Mouse (Mus musculus): ENCODE measurements at regions not wholly inside any gene's neighbourhood (a gene's known extent, or its start where the extent isn't known, plus 50 kb on each side); places are given as distances from the start of the nearest gene placed in this dataset.

DNA sequence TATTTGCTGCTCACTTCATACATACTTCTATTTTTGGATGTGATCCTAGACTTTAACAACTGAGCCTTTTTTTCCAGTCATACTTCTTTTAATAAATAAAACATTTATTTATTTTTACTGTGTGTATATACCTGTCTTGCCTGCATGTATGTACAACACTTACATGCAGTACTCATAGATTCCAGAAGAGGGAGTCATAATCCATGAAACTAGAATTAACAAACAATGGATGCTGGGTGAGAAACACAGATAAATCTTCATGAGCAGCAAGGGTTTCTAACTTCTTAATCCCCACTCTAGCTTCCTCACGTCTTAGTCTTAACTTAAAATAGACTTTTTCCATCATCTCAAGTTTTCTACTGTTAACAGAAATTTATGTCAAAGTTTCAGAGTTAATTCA is 1253.7 kb upstream of the Nr2f1 start:
- Histone ChIP-seq H3K27me3 (no peaks in the 10 kb centered on the region), H3K9me3 (no peaks in the 10 kb centered on the region), H3K36me3 (no peaks in the 10 kb centered on the region), H3K4me1 (replicated peaks) (no peaks in the 10 kb centered on the region), H3K4me3 (no peak overlapping the region), H3K4me2 (no peak overlapping the region), H3K27ac (replicated peaks) (no peak overlapping the region), H3K9ac (no peak overlapping the region)
- 69% methylated on average over 1 of the region's 1 CpGs for WGBS
- no peak for ATAC-seq (ENCODE audit: low FRiP score, low read depth)

DNA sequence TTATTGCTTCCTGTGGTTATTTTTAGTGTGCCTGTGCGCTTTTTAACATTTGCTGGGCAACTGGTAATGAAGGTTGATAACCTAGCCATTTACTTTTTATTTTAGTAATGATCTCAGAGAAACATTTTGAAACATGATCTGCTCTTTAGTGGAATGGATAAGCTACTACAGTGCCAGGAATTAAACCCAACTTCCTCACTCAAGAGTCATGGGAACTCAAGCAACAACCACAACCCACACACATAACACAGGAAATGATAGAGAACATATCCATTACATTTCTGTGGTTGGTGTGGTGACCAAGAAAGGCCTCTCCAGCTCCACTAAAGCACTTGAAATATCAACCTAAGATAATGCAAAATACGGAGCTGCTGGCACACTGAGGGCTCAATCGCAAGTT is 1243.6 kb upstream of the Nr2f1 start:
- H3K4me1 ChIP-seq (replicated peaks): no peaks in the 10 kb centered on the region

DNA sequence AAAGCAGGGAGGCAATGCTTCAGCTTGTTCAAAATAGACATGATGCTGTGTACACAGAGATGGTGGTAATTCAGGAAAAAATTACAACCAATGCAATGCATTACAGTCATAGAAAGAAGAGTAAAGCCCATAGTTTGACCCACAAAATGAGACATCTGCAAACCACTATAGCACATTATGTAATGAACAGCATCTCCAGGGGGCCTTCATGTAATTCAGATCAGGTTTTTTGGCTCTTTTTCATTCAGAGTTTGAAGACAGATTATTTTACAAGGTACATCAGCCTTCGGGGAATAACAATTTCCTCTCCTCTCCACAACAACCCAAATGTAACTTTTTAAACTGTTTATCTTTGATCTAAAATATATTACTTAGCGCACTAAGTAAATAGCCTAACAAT is 1243.1 kb upstream of the Nr2f1 start:
- Histone ChIP-seq H3K9me3 (no peaks in the 10 kb centered on the region), H3K4me1 (replicated peaks) (no peaks in the 10 kb centered on the region), H3K27me3 (no peaks in the 10 kb centered on the region), H3K9ac (no peak overlapping the region), H3K36me3 (no peaks in the 10 kb centered on the region), H3K4me3 (no peak overlapping the region), H3K4me2 (no peak overlapping the region), H3K27ac (replicated peaks) (no peak overlapping the region)
- no peak for ATAC-seq (ENCODE audit: low FRiP score, low read depth)
- WGBS: 86% methylated on average over 2 of the region's 2 CpGs

More for the DNA sequence above, 1243.6 kb upstream of the Nr2f1 start:
- Histone ChIP-seq H3K9ac (no peak overlapping the region), H3K9me3 (no peaks in the 10 kb centered on the region), H3K4me2 (no peak overlapping the region), H3K27me3 (no peaks in the 10 kb centered on the region), H3K4me3 (no peak overlapping the region), H3K36me3 (no peaks in the 10 kb centered on the region), H3K27ac (replicated peaks) (no peak overlapping the region)
- 93% methylated on average over 3 of the region's 3 CpGs for WGBS
- no peak for ATAC-seq (ENCODE audit: low FRiP score, low read depth)

DNA sequence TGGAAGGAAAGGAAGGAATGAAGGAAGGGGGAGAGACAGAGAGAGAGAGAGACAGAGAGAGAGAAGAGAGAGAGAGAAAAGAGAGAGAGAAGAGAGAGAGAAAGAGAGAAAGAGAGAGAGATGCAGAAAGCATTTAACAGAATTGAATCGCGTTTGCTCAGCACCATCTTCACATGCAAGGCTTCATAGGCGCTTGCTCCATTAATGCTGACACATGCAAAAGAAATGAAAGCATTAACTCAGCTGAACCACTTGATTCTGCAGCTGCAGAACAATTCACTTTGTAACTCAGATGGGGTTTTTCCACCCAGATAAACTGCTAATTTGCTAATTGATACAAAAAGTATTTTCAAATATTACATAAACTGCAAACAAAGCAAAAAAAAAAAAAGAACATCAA is 1231.9 kb upstream of the Nr2f1 start:
- Histone ChIP-seq H3K27me3 (no peaks in the 10 kb centered on the region), H3K9me3 (no peaks in the 10 kb centered on the region), H3K4me3 (no peak overlapping the region), H3K9ac (no peak overlapping the region), H3K36me3 (no peaks in the 10 kb centered on the region), H3K4me2 (no peak overlapping the region), H3K27ac (replicated peaks) (no peak overlapping the region), H3K4me1 (replicated peaks) (0 out of 2 replicates have a peak, but pooled peaks cover 3% of the 10 kb centered on the region)
- 40% methylated on average over 3 of the region's 3 CpGs for WGBS
- ATAC-seq (ENCODE audit: low FRiP score, low read depth): no peak

DNA sequence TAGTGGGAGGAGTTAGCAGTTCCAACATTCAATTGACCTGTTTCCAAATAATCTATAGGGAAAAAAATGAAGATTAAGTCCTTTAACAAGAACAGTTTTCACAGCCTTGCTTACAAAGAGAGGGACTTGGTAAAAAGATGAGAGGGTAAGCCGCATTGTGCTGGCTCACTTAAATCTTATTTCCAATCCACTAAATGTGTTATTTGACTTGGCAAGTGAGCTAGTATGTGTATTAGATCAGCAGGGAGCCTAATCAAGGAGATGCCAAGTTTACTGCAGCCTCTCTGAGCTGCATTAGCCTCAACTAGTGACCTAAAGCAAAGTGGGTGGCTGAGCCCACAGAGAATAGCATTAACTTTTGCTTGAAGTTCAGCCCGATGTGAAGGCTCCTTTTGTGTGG is 1231.4 kb upstream of the Nr2f1 start:
- Histone ChIP-seq H3K36me3 (no peaks in the 10 kb centered on the region), H3K4me1 (replicated peaks) (0 out of 2 replicates have a peak, but pooled peaks cover 3% of the 10 kb centered on the region), H3K4me3 (no peak overlapping the region), H3K27me3 (no peaks in the 10 kb centered on the region), H3K9ac (no peak overlapping the region), H3K4me2 (no peak overlapping the region), H3K27ac (replicated peaks) (no peak overlapping the region), H3K9me3 (no peaks in the 10 kb centered on the region)
- ATAC-seq (ENCODE audit: low FRiP score, low read depth): no peak
- WGBS: 18% methylated on average over 2 of the region's 2 CpGs

DNA sequence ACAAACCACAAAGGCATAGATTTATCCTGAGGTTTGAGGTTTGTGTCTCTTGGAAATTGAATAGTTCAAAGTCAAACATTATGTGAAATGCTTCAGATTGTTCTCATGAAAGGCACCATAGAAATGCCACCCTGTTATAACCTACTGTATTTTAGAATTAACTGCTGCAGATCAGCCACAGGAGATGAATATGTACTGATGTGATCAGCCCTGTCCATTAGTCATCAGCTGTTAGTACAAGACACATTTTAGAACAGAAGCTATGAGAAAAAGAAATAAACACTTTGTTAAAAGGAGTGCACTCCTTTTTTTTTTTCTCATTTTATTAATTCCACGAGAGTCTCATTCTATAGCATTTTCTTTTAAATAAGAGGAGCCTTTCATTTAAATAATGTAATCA is 1231.0 kb upstream of the Nr2f1 start:
- Histone ChIP-seq H3K36me3 (no peaks in the 10 kb centered on the region), H3K9ac (no peak overlapping the region), H3K4me1 (replicated peaks) (0 out of 2 replicates have a peak, but pooled peaks cover 3% of the 10 kb centered on the region), H3K9me3 (no peaks in the 10 kb centered on the region), H3K4me3 (no peak overlapping the region), H3K4me2 (no peak overlapping the region), H3K27me3 (no peaks in the 10 kb centered on the region), H3K27ac (replicated peaks) (no peak overlapping the region)
- no peak for ATAC-seq (ENCODE audit: low FRiP score, low read depth)
- 36% methylated on average over 1 of the region's 1 CpGs for WGBS

DNA sequence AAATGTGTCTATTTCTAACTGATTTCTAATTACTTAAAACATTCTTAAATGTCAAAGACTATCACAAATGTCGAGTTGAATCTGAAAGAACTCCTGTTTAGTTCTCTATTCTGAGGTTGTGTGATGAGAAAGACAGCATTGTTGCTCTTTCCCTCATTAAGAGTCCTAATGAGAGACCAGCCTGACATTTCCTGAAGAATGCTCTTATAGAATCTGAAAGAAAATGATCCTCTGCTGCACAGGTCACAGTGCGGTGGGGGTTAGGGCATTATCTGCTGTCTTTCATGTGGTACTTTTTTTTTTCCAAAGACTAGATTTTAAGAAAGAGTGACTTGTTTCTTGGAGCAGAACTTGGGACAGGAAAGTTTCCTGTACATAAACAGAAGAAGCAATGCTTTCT is 1218.3 kb upstream of the Nr2f1 start:
- no peak overlapping the region for H3K4me3 ChIP-seq
- no peaks in the 10 kb centered on the region for H3K4me1 ChIP-seq (replicated peaks)
- no peak for ATAC-seq (ENCODE audit: low FRiP score, low read depth)
- no peak overlapping the region for H3K4me2 ChIP-seq
- H3K27ac ChIP-seq (replicated peaks): no peak overlapping the region
- no peaks in the 10 kb centered on the region for H3K27me3 ChIP-seq
- no peaks in the 10 kb centered on the region for H3K36me3 ChIP-seq
- H3K9me3 ChIP-seq: no peaks in the 10 kb centered on the region
- no peak overlapping the region for H3K9ac ChIP-seq
- 37% methylated on average over 2 of the region's 2 CpGs for WGBS

DNA sequence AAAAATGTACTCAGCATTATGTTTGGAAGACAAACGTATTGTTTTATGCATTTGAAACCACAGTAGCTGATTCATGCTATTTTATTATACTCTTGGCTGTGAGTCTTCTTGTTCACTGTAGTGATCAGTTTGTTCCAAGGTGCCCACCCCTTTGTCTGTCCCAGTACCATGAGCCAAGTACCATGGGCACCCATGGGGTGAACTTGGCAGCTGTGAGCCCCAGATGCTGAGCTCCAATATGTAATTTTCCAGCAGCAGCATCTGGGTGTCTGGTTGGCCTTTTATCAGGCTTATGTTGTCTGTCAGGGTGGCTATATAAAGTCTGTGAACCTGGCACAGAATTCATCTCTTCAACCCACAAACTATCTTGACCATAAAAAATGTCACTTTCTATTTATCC is 1200.5 kb upstream of the Nr2f1 start:
- WGBS: 60% methylated on average over 1 of the region's 1 CpGs
- no peak for ATAC-seq (ENCODE audit: low FRiP score, low read depth)

DNA sequence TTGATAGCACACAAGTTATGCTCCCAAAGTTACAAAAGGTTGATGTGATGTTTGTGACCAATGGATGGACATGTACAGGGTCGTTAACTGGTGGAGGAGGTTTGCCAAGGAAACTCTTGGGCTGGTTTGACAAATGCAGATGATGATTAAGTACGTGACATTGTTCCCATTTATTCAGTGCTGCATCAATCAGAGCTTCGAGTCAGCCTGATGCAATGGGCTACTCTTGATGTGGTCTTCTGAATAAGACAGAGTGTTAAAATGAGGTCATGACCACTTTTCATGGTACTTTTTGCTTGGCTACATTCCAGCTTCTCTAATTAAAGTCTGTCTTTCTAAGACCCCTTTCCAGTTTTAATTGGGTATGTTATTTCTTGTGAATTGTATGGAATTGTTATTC is 1194.4 kb upstream of the Nr2f1 start:
- ATAC-seq (ENCODE audit: low FRiP score, low read depth): no peak
- WGBS: 22% methylated on average over 3 of the region's 3 CpGs
- Histone ChIP-seq H3K9me3 (no peaks in the 10 kb centered on the region), H3K27ac (replicated peaks) (no peak overlapping the region), H3K36me3 (no peaks in the 10 kb centered on the region), H3K27me3 (no peaks in the 10 kb centered on the region), H3K9ac (no peak overlapping the region), H3K4me1 (replicated peaks) (no peaks in the 10 kb centered on the region), H3K4me3 (no peak overlapping the region), H3K4me2 (no peak overlapping the region)

More for the DNA sequence above, 1200.5 kb upstream of the Nr2f1 start:
- Histone ChIP-seq H3K4me2 (no peak overlapping the region), H3K4me1 (replicated peaks) (no peaks in the 10 kb centered on the region), H3K9ac (no peak overlapping the region), H3K27ac (replicated peaks) (no peak overlapping the region), H3K9me3 (no peaks in the 10 kb centered on the region), H3K36me3 (no peaks in the 10 kb centered on the region), H3K27me3 (no peaks in the 10 kb centered on the region), H3K4me3 (no peak overlapping the region)

DNA sequence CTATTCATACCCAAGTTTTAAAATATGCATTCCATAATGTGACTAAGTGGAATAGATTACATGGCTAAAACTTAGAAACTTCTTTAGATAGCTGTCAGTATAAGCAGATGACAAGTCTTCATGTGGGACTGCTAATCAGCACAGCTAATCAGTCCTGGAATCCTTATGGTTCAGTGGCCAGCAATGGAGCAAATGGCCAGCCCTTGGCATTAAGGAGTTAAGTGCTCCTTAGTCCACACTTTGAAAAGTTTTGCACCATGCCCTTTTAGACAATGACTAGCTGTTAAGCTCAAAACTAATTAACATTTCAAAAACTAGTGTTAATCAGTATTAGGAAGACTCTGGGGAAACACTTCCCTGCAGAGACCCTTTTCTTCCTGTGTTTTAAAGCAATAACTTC is 1188.4 kb upstream of the Nr2f1 start:
- no peak for ATAC-seq (ENCODE audit: low FRiP score, low read depth)
- Histone ChIP-seq H3K4me3 (no peak overlapping the region), H3K36me3 (no peaks in the 10 kb centered on the region), H3K4me1 (replicated peaks) (no peaks in the 10 kb centered on the region), H3K27me3 (no peaks in the 10 kb centered on the region), H3K9me3 (no peaks in the 10 kb centered on the region), H3K4me2 (no peak overlapping the region), H3K9ac (no peak overlapping the region), H3K27ac (replicated peaks) (no peak overlapping the region)

DNA sequence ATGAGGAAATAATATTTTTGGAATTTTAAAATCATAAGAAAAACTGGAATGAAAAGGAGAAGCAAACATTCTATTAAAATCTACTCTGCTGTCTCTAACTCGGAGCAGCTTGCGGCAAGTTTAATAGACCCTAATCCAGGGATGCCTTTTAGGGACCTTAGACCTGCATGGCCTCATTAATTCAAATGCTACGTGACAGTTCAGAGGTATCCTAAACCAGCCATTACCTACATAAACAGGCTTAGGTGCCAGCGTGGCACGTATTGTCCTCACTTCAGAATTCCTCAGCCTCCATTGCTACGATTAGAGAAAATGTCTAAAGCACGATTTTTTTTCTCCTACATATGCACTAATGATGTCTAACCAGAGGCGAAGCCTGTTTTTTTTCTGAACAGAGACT is 1141.9 kb upstream of the Nr2f1 start:
- no peaks in the 10 kb centered on the region for H3K4me1 ChIP-seq (replicated peaks)
- WGBS: 84% methylated on average over 8 of the region's 8 CpGs
- H3K27me3 ChIP-seq: no peaks in the 10 kb centered on the region
- H3K4me3 ChIP-seq: no peak overlapping the region
- H3K9ac ChIP-seq: no peak overlapping the region
- no peaks in the 10 kb centered on the region for H3K9me3 ChIP-seq
- no peak overlapping the region for H3K27ac ChIP-seq (replicated peaks)
- no peaks in the 10 kb centered on the region for H3K36me3 ChIP-seq
- no peak overlapping the region for H3K4me2 ChIP-seq
- no peak for ATAC-seq (ENCODE audit: low FRiP score, low read depth)

DNA sequence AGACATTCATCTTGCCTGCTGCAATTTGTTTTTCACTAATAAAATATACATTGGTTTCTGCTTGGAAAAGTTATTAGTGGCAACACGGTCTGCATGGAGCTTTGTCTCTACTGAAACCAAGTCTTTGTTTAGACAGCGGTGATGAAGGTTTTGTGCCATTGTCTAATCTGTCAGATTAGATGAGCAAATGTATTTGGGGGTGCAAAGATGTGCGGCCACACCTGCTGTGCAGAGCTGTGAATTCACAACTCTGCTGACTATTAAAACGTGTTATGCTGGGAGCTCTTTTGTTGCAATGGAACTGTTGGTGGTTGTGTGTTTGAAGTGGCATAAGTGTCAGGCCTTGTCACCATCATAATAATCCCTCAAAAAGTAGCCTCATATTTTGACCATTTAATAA is 1140.9 kb upstream of the Nr2f1 start:
- Histone ChIP-seq H3K9ac (no peak overlapping the region), H3K4me2 (no peak overlapping the region), H3K36me3 (no peaks in the 10 kb centered on the region), H3K4me3 (no peak overlapping the region), H3K27ac (replicated peaks) (no peak overlapping the region), H3K27me3 (no peaks in the 10 kb centered on the region), H3K4me1 (replicated peaks) (no peaks in the 10 kb centered on the region), H3K9me3 (no peaks in the 10 kb centered on the region)
- 34% methylated on average over 4 of the region's 4 CpGs for WGBS
- no peak for ATAC-seq (ENCODE audit: low FRiP score, low read depth)

DNA sequence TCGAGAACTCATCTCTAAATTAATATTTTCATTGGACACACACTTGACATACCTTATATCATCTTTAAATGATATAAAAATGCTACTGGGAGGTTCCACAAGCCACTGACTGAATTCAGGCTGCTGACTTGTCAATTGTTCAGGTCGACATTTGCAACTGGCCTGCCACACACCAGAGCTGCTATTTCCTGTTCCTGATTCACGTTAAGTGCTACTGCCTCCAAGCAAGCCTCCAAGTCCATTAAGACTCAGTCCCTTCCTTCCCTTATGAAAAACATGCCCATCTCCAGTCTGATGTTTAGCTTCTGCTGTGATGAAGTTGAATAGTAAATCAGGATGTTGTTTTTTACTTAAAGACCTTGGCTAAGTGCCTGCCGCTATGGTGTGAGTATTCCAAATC is 1140.2 kb upstream of the Nr2f1 start:
- H3K27ac ChIP-seq (replicated peaks): no peak overlapping the region
- no peak for ATAC-seq (ENCODE audit: low FRiP score, low read depth)
- no peak overlapping the region for H3K4me2 ChIP-seq
- H3K9me3 ChIP-seq: no peaks in the 10 kb centered on the region
- no peaks in the 10 kb centered on the region for H3K4me1 ChIP-seq (replicated peaks)
- no peak overlapping the region for H3K9ac ChIP-seq
- no peaks in the 10 kb centered on the region for H3K27me3 ChIP-seq
- no peak overlapping the region for H3K4me3 ChIP-seq
- no peaks in the 10 kb centered on the region for H3K36me3 ChIP-seq
- WGBS: 54% methylated on average over 4 of the region's 4 CpGs
